Mouse (Mus musculus) liver, postnatal 0 days (tissue): ENCODE data around the gene Ddx1.

Source experiments
- CTCF ChIP-seq: sonication (generic); IDR thresholded peaks from 2 replicates; pipeline ENCODE4 v1.5.1; 2016; ENCODE audit warnings: antibody characterized with exemption, low read depth
- EP300 ChIP-seq: IDR thresholded peaks from 2 replicates; pipeline ENCODE4 v1.6.1; 2016; ENCODE audit warnings: antibody characterized with exemption, low read depth, mild to moderate bottlenecking

DNA sequence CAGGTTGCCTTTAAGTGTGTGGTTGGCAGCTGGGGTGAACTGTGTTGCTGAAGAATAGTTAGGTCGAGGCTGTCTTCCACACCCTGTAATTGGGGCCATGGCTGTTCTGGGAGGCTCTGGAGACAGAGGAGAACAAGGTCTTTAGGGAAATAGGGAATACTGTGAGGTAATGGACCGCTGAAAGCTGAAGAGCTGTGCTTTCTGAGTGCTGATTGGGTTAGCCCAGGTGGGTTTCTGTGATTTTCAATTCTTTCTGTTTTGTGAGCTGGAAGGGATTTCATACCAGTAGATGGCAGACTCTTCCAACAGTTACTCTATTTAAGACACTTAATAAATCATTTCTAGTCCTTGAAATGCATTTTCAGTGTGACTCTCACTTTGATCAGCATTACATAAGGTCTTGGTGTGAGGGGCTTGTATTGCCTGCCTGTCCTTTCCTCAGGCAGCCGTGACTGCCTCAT lies 44.4 kb upstream of the Ddx1 start:
- TF ChIP-seq EP300 (no peak), CTCF (no peak)
